Comparison of ENCODE assay signal across 11 mouse cellular contexts in genomic region chr6:124701338-124701737, GRCm38 (mm10). TPM values are rescaled to one million over a fixed set of nuclear protein-coding genes. Genes with fewer than 3 reads are reported as not detected.
A peak's percentile ranks its signal among the peaks of the same experiment; 100 is the strongest.
DNase-seq lines count a peak whose midpoint lies in the region; ATAC-seq and TF ChIP-seq lines count a peak whose summit lies in the region.
"Had no signal": no experiment of that assay in that cellular context is flagged by ENCODE, and none has a peak within 500 bp of the region (broad histone marks: within the 10 kb centered on the region; RNA-seq: fewer than 3 reads in every experiment).

No protein-coding gene starts in this region.

- H3K27ac ChIP-seq in layer of hippocampus, adult 2 months = peak overlapping the region; percentile 81
- H3K27ac ChIP-seq: limb, embryonic 13.5 days; midbrain, embryonic 12.5 days had no signal

- no peak overlapping the region for H3K4me3 ChIP-seq in layer of hippocampus, adult 2 months
- H3K4me3 ChIP-seq: limb, embryonic 13.5 days; midbrain, embryonic 12.5 days had no signal

- ATAC-seq in CD4-positive, CD25-positive, alpha-beta regulatory T cell, adult 4 months = no peak

- DNase-seq in CD4-positive, CD25-positive, alpha-beta regulatory T cell, adult 2 months (ENCODE audit: low read depth, low spot score) = peak; percentile 57
- no peak for DNase-seq in layer of hippocampus, adult 2 months (ENCODE audit: low spot score in 2 of 2)
- DNase-seq in layer of hippocampus, adult 9-10 months (ENCODE audit: low spot score) = no peak
- peak; percentile 60 to 62 for DNase-seq in B cell, adult 2 months
- peak; percentile 46 for DNase-seq in induced T-regulatory cell, adult 2 months (ENCODE audit: low read depth)
- DNase-seq in spleen, adult 18-20 months = no peak
- no peak for DNase-seq in spleen, adult 12 weeks (ENCODE audit: low spot score)
- DNase-seq: cerebellum, postnatal 36 days had no signal

- TF ChIP-seq CTCF in layer of hippocampus, adult 2 months (conservative IDR thresholded peaks at IDR 0.05) = peak; percentile 62

RNA-seq across cellular contexts. Expression of gene Emg1, which starts 10.6 kb away (rescaled TPM):
- polyA plus RNA-seq in CD4-positive, CD25-positive, alpha-beta regulatory T cell, adult 4 months (2017; shearing (Covaris generic)) = 100 to 1,000 TPM; 465 to 483 TPM
- total RNA-seq in layer of hippocampus, adult 2 months (2021) = 10 to 100 TPM; 58.0 to 58.7 TPM

RNA-seq across cellular contexts. Expression of gene Phb2, which starts 10.8 kb away (rescaled TPM):
- polyA plus RNA-seq in CD4-positive, CD25-positive, alpha-beta regulatory T cell, adult 4 months (2017; shearing (Covaris generic)) = 10 to 100 TPM; 56.1 to 59.9 TPM
- total RNA-seq in layer of hippocampus, adult 2 months (2021) = 100 to 1,000 TPM; 121 to 124 TPM

RNA-seq across cellular contexts. Expression of gene Ptpn6, which starts 37.2 kb away (rescaled TPM):
- polyA plus RNA-seq in CD4-positive, CD25-positive, alpha-beta regulatory T cell, adult 4 months (2017; shearing (Covaris generic)) = 100 to 1,000 TPM; 187 to 310 TPM
- 1 to 10 TPM; 5.5 to 6.6 TPM for total RNA-seq in layer of hippocampus, adult 2 months (2021)

RNA-seq across cellular contexts. Expression of gene Lpcat3, which starts 38.5 kb away (rescaled TPM):
- polyA plus RNA-seq in CD4-positive, CD25-positive, alpha-beta regulatory T cell, adult 4 months (2017; shearing (Covaris generic)) = 10 to 100 TPM; 33.5 to 35.0 TPM
- 10 to 100 TPM; 31.0 to 32.6 TPM for total RNA-seq in layer of hippocampus, adult 2 months (2021)

RNA-seq across cellular contexts. Expression of gene Grcc10, which starts 39.8 kb away (rescaled TPM):
- 100 to 1,000 TPM; 509 to 554 TPM for polyA plus RNA-seq in CD4-positive, CD25-positive, alpha-beta regulatory T cell, adult 4 months (2017; shearing (Covaris generic))
- total RNA-seq in layer of hippocampus, adult 2 months (2021) = 100 to 1,000 TPM; 295 to 339 TPM

Comparison
In these comparisons a context has a peak if more than half of its experiments do, and no peak if none do; other contexts are left out.
1. DNase-seq: peak in CD4-positive, CD25-positive, alpha-beta regulatory T cell, adult 2 months (single experiment), B cell, adult 2 months (2 of 2) and induced T-regulatory cell, adult 2 months (single experiment); none in layer of hippocampus, adult 2 months (0 of 2), layer of hippocampus, adult 9-10 months (single experiment), spleen, adult 18-20 months (0 of 2) and spleen, adult 12 weeks (single experiment).